Mouse (Mus musculus) midbrain, postnatal 0 days (tissue): ENCODE results near the gene Lactbl1. TPM values are rescaled to one million over a fixed set of nuclear protein-coding genes. Genes with fewer than 3 reads are reported as not detected.

Experiments used
- ATAC-seq: fragments of 200-750 bp; cut with Nextera tagmentation; 2 replicates; pipeline ENCODE4 v1.8.0; 2017; ENCODE audit warnings: moderate number of reproducible peaks, mild to moderate bottlenecking, moderate TSS enrichment, moderate library complexity; ENCODE audit not compliant: low FRiP score
- DNase-seq: peaks from one replicate; pipeline ENCODE4 v3.0.0-alpha.2; 2015; ENCODE audit warnings: low spot score
- H3K27ac ChIP-seq: fragments of 300-500 bp; sonication (generic); 2 replicates; pipeline ENCODE4 v1.5.1; 2014; ENCODE audit warnings: low read depth, mild to moderate bottlenecking, low read length, mixed read lengths
- H3K27me3 ChIP-seq: fragments of 300-500 bp; sonication (generic); 2 replicates; pipeline ENCODE4 v1.6.1; 2014; ENCODE audit warnings: low read length, control low read depth, mixed read lengths; ENCODE audit not compliant: insufficient read depth
- H3K36me3 ChIP-seq: fragments of 300-500 bp; sonication (generic); 2 replicates; pipeline ENCODE4 v1.6.1; 2014; ENCODE audit warnings: low read length, control low read depth, mixed read lengths; ENCODE audit not compliant: insufficient read depth
- H3K4me1 ChIP-seq: fragments of 300-500 bp; sonication (generic); 2 replicates; pipeline ENCODE4 v1.6.1; 2014; ENCODE audit warnings: mild to moderate bottlenecking, control low read depth, antibody characterized with exemption, low read length, mixed read lengths; ENCODE audit not compliant: insufficient read depth
- H3K4me2 ChIP-seq: fragments of 300-500 bp; sonication (generic); 2 replicates; pipeline ENCODE4 v1.6.1; 2014; ENCODE audit warnings: low read depth, mild to moderate bottlenecking, low read length, mixed read lengths; ENCODE audit not compliant: poor library complexity, severe bottlenecking
- H3K4me3 ChIP-seq: fragments of 300-500 bp; sonication (generic); 2 replicates; pipeline ENCODE4 v1.5.1; 2014; ENCODE audit warnings: low read depth, mild to moderate bottlenecking, low read length, moderate library complexity
- H3K9ac ChIP-seq: fragments of 300-500 bp; sonication (generic); replicated peaks from 2 replicates; pipeline ENCODE4 v1.6.1; 2014; ENCODE audit warnings: mild to moderate bottlenecking, low read length, moderate library complexity, mixed read lengths; ENCODE audit not compliant: poor library complexity, severe bottlenecking
- H3K9me3 ChIP-seq: fragments of 300-500 bp; sonication (generic); 2 replicates; pipeline ENCODE4 v1.6.1; 2016; ENCODE audit warnings: low read length, control low read depth
- CTCF ChIP-seq: IDR thresholded peaks from 2 replicates; pipeline ENCODE4 v1.5.1; 2016; ENCODE audit warnings: antibody characterized with exemption, mild to moderate bottlenecking
- WGBS: fragments of 180-500 bp; shearing (Covaris S2); extraction: QIAGEN DNeasy Blood & Tissue Kit; methylation state at CpG from one replicate; pipeline ENCODE4 v1.1.7; 2014; 5-methylcytosine and 5-hydroxymethylcytosine counted together
- polyA plus RNA-seq: library from polyadenylated mRNA; unstranded; fragments of >200 nt; fragmentation: Nextera tagmentation; extraction: Ambion mirVana; gene quantifications from 2 replicates; pipeline ENCODE4 v1.2.1, GENCODE M21; 2015
- total RNA-seq: library from RNA; depleted of rRNA; stranded (reverse); fragments of >200 nt; gene quantifications from 2 replicates; pipeline ENCODE4 v1.2.3, GENCODE M21; 2014

The Lactbl1 gene
- total and polyA plus RNA-seq, 2 experiments from 2014 or later = 0.09 to 0.93 TPM

- Histone ChIP-seq H3K27me3 (no peaks in the 10 kb centered on the region), H3K9ac (no peak overlapping the region), H3K4me1 (no peaks in the 10 kb centered on the region), H3K4me3 (no peak overlapping the region), H3K36me3 (peaks cover 16% of the 10 kb centered on the region), H3K4me2 (no peak overlapping the region), H3K9me3 (no peaks in the 10 kb centered on the region), H3K27ac (no peak overlapping the region)
- WGBS = 71% methylated on average over 4 of the region's 4 CpGs
- no peak for DNase-seq
- ATAC-seq = no peak
- peak; percentile 78 for TF ChIP-seq CTCF
Observed at GRCm38 (mm10) chr4:136666002-136666401, 43.6 kb downstream of the Lactbl1 start.

- Histone ChIP-seq H3K4me2 (no peak overlapping the region), H3K9me3 (no peaks in the 10 kb centered on the region), H3K36me3 (peaks cover 27% of the 10 kb centered on the region), H3K27ac (no peak overlapping the region), H3K4me3 (no peak overlapping the region), H3K4me1 (no peaks in the 10 kb centered on the region), H3K27me3 (no peaks in the 10 kb centered on the region), H3K9ac (no peak overlapping the region)
- DNase-seq (peak; percentile 55), ATAC-seq (no peak)
- WGBS = 67% methylated on average over 10 of the region's 10 CpGs
- TF ChIP-seq CTCF = peak; percentile 70
Observed at GRCm38 (mm10) chr4:136667757-136668156, 45.3 kb downstream of the Lactbl1 start.

DNA sequence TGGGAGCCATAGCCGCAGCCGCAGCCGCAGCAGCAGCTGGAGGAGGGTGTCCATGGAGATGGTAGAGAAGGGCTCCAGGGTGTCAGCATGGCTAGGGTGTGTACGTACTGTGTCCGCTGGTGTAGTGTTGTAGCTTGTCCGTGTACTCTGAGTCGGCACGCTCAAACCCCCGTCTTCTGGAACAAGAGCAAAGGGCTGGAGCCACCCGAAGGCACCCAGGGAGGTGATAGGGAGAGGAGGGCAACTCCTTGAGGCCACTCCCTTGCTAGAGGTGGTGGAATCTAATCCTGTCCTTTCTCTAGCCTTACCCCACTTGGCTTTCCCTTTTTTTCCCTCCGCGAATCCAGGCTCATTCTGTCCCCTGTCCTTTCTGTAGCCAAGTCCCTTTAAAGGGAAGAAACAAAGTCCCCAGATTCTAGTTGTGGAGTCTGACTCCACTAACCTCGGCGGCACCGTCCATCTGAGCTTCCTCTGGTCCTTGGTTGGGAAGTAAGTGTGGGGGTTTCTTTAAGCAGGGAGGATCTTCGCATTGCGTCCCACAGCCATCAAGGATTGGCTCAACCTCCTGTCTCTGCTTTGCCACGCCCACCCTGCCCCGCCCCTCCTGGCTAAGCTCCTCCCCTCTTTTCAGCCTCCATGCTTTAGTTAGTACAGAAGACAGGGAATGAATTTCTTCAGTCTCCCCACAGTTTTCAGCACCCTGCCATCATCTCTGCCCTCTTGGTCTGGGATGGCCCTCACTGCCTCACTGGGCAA lies 50.1 kb downstream of the Lactbl1 start:
- 91% methylated on average over 19 of the region's 19 CpGs for WGBS
- TF ChIP-seq CTCF = no peak
- ATAC-seq = no peak
- no peaks in the 10 kb centered on the region for H3K27me3 ChIP-seq
- no peak overlapping the region for H3K4me3 ChIP-seq
- no peak overlapping the region for H3K4me2 ChIP-seq
- H3K27ac ChIP-seq = no peak overlapping the region
- H3K9me3 ChIP-seq = no peaks in the 10 kb centered on the region
- no peak overlapping the region for H3K9ac ChIP-seq
- H3K36me3 ChIP-seq = peaks cover 39% of the 10 kb centered on the region
- DNase-seq = no peak
- no peaks in the 10 kb centered on the region for H3K4me1 ChIP-seq

DNA sequence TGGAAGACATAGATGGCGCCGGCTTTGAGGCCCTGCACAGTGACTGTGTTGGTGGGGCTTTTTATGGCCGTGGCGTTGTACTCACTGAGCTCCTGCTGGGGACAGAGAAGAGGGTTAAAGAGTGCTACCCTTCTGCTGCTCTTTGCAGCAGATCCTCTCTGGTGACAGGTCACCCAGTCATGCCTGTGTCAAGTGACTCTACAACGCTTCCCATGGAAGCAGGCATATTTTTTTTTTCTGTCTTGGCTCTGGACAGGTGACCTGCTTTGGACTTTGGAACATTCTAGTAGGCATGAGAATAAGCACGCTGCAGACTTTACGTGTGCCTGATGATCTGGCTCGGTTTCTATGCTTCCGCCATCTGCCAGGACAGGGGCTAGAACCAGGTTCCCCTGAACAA lies 53.0 kb downstream of the Lactbl1 start:
- H3K9me3 ChIP-seq = no peaks in the 10 kb centered on the region
- H3K27ac ChIP-seq = no peak overlapping the region
- TF ChIP-seq CTCF = no peak
- no peaks in the 10 kb centered on the region for H3K27me3 ChIP-seq
- WGBS = 89% methylated on average over 9 of the region's 9 CpGs
- ATAC-seq = no peak
- H3K4me2 ChIP-seq = no peak overlapping the region
- H3K36me3 ChIP-seq = peaks cover 29% of the 10 kb centered on the region
- H3K4me3 ChIP-seq = no peak overlapping the region
- no peaks in the 10 kb centered on the region for H3K4me1 ChIP-seq
- no peak for DNase-seq
- no peak overlapping the region for H3K9ac ChIP-seq

- Histone ChIP-seq H3K36me3 (peaks cover 19% of the 10 kb centered on the region), H3K9ac (no peak overlapping the region), H3K4me1 (no peaks in the 10 kb centered on the region), H3K4me2 (no peak overlapping the region), H3K4me3 (no peak overlapping the region), H3K9me3 (no peaks in the 10 kb centered on the region), H3K27me3 (no peaks in the 10 kb centered on the region), H3K27ac (peak overlapping the region; percentile 32; the same call in 1 of the 2 replicates)
- peak; percentile 100 for TF ChIP-seq CTCF
- ATAC-seq (peak; percentile 54; the same call in 1 of the 2 replicates), DNase-seq (peak; percentile 95)
- 2% methylated on average over 3 of the region's 3 CpGs for WGBS
Observed at GRCm38 (mm10) chr4:136678480-136678879, 56.1 kb downstream of the Lactbl1 start.

- peaks cover 17% of the 10 kb centered on the region; the same call in 1 of the 2 replicates for H3K36me3 ChIP-seq
- no peak overlapping the region; the same call in 1 of the 2 replicates for H3K27ac ChIP-seq
- H3K4me1 ChIP-seq = no peaks in the 10 kb centered on the region
- no peak for ATAC-seq
- H3K9me3 ChIP-seq = no peaks in the 10 kb centered on the region
- TF ChIP-seq CTCF = no peak
- 81% methylated on average over 8 of the region's 8 CpGs for WGBS
- H3K9ac ChIP-seq = no peak overlapping the region
- no peak overlapping the region for H3K4me2 ChIP-seq
- no peak overlapping the region for H3K4me3 ChIP-seq
- no peaks in the 10 kb centered on the region for H3K27me3 ChIP-seq
- no peak for DNase-seq
Observed at GRCm38 (mm10) chr4:136679221-136679620, 56.8 kb downstream of the Lactbl1 start.
